Mouse (Mus musculus) forebrain, embryonic 12.5 days (tissue): ENCODE results near the gene Zbtb8os. TPM values are rescaled to one million over a fixed set of nuclear protein-coding genes. Genes with fewer than 3 reads are reported as not detected.

Experiments used
- polyA plus RNA-seq: library from polyadenylated mRNA; unstranded; fragments of >200 nt; fragmentation: Nextera tagmentation; extraction: Ambion mirVana; gene quantifications from 2 replicates; pipeline ENCODE4 v1.2.1, GENCODE M21; 2016

The Zbtb8os gene
- polyA plus RNA-seq, 1 experiment from 2014 or later, result 36.2 TPM

Other genes starting within 250 kb of the Zbtb8os start
- gene Tmem54, start 230.1 kb upstream of the Zbtb8os start, polyA plus RNA-seq, result 0.54 and 1.9 TPM in 2 replicates
- gene Hpca, start 213.7 kb upstream of the Zbtb8os start, polyA plus RNA-seq, result 6.0 and 6.4 TPM in 2 replicates
- 0.86 and 1.1 TPM in 2 replicates for gene Fndc5, start 198.7 kb upstream of the Zbtb8os start, polyA plus RNA-seq
- 26.2 and 31.6 TPM in 2 replicates for gene S100pbp, start 146.0 kb upstream of the Zbtb8os start, polyA plus RNA-seq
- gene Yars, start 145.9 kb upstream of the Zbtb8os start, polyA plus RNA-seq, result 103 TPM in 2 replicates
- 4.4 and 4.7 TPM in 2 replicates for gene C77080, start 74.3 kb upstream of the Zbtb8os start, polyA plus RNA-seq
- gene Sync, start 48.1 kb upstream of the Zbtb8os start, polyA plus RNA-seq, result 0.29 and 0.40 TPM in 2 replicates
- 525 and 575 TPM in 2 replicates for gene Rbbp4, start 325 bp upstream of the Zbtb8os start, polyA plus RNA-seq
- gene Zbtb8a, start 42.4 kb downstream of the Zbtb8os start, polyA plus RNA-seq, result 10.6 and 10.9 TPM in 2 replicates
- gene Zbtb8b, start 105.2 kb downstream of the Zbtb8os start, polyA plus RNA-seq, result 2.8 and 3.2 TPM in 2 replicates
- gene Bsdc1, start 125.9 kb downstream of the Zbtb8os start, polyA plus RNA-seq, result 27.3 and 29.4 TPM in 2 replicates
- gene Tssk3, start 155.3 kb downstream of the Zbtb8os start, polyA plus RNA-seq, result not detected in 2 replicates
- gene Fam229a, start 155.5 kb downstream of the Zbtb8os start, polyA plus RNA-seq, result not detected in 2 replicates
- 1,836 and 1,849 TPM in 2 replicates for gene Marcksl1, start 177.9 kb downstream of the Zbtb8os start, polyA plus RNA-seq
- 207 and 221 TPM in 2 replicates for gene Hdac1, start 207.0 kb downstream of the Zbtb8os start, polyA plus RNA-seq
- 9.0 and 9.3 TPM in 2 replicates for gene Lck, start 237.9 kb downstream of the Zbtb8os start, polyA plus RNA-seq
- gene Fam167b, start 242.9 kb downstream of the Zbtb8os start, polyA plus RNA-seq, result 0.37 and 0.92 TPM in 2 replicates